Mouse (Mus musculus) right cerebral cortex, postnatal 36 days (tissue): ENCODE results near the gene Dclk3.

Experiments used
- DNase-seq, 2 experiments: peaks; one replicate each; pipeline ENCODE4 v3.0.0; 2022; ENCODE audit warnings: low spot score in 2 of 2, mixed read lengths in 1 of 2

Dclk3 gene

GRCm38 (mm10) chr9:111486645-111487477 lies 48.0 kb downstream of the Dclk3 start:
- DNase-seq: no peak

GRCm38 (mm10) chr9:111490583-111490982 lies 51.7 kb downstream of the Dclk3 start:
- no peak for DNase-seq

GRCm38 (mm10) chr9:111491280-111491679 lies 52.4 kb downstream of the Dclk3 start:
- no peak for DNase-seq

- no peak for DNase-seq
Observed at GRCm38 (mm10) chr9:111493490-111493889, 54.6 kb downstream of the Dclk3 start.

GRCm38 (mm10) chr9:111495561-111495960 lies 56.7 kb downstream of the Dclk3 start:
- DNase-seq: peak in 1 of 2 experiments; percentile 52

GRCm38 (mm10) chr9:111497074-111497811 lies 58.4 kb downstream of the Dclk3 start:
- DNase-seq: peak; percentile 56 to 62

- DNase-seq: no peak
Observed at GRCm38 (mm10) chr9:111500211-111500610, 61.3 kb downstream of the Dclk3 start.

GRCm38 (mm10) chr9:111506075-111506474 lies 67.2 kb downstream of the Dclk3 start:
- DNase-seq: no peak

- no peak for DNase-seq
Observed at GRCm38 (mm10) chr9:111514586-111515473, 75.9 kb downstream of the Dclk3 start.

GRCm38 (mm10) chr9:111515536-111515935 lies 76.7 kb downstream of the Dclk3 start:
- DNase-seq: no peak

GRCm38 (mm10) chr9:111522226-111522625 lies 83.3 kb downstream of the Dclk3 start:
- DNase-seq: no peak

- no peak for DNase-seq
Observed at GRCm38 (mm10) chr9:111523111-111523510, 84.2 kb downstream of the Dclk3 start.

GRCm38 (mm10) chr9:111523871-111524270 lies 85.0 kb downstream of the Dclk3 start:
- DNase-seq: no peak

GRCm38 (mm10) chr9:111534744-111535423 lies 96.0 kb downstream of the Dclk3 start:
- no peak for DNase-seq

- DNase-seq: no peak
Observed at GRCm38 (mm10) chr9:111535445-111536064, 96.7 kb downstream of the Dclk3 start.
